Mouse (Mus musculus) bone marrow macrophage, adult 2 months (primary cell): ENCODE data around the gene Gm6657. TPM values are rescaled to one million over a fixed set of nuclear protein-coding genes. Genes with fewer than 3 reads are reported as not detected.
A peak's percentile ranks its signal among the peaks of the same experiment; 100 is the strongest.

Experiments
- H3K27ac ChIP-seq: 2 replicates; pipeline ENCODE4 v1.5.1; 2012; ENCODE audit warnings: low read depth, low read length; ENCODE audit not compliant: insufficient read depth
- H3K4me1 ChIP-seq: 2 replicates; pipeline ENCODE4 v1.6.1; 2012; ENCODE audit warnings: low read length; ENCODE audit not compliant: control insufficient read depth, insufficient read depth
- H3K4me3 ChIP-seq: 2 replicates; pipeline ENCODE4 v1.5.1; 2012; ENCODE audit warnings: mild to moderate bottlenecking, low read length, moderate library complexity; ENCODE audit not compliant: insufficient read depth
- CTCF ChIP-seq: IDR thresholded peaks from 2 replicates; pipeline ENCODE4 v1.5.1; 2012; ENCODE audit warnings: low read depth, mild to moderate bottlenecking, low read length, moderate library complexity
- POLR2A ChIP-seq: IDR thresholded peaks from 2 replicates; pipeline ENCODE4 v1.6.1; 2012; ENCODE audit warnings: mild to moderate bottlenecking, low read depth, low read length, borderline replicate concordance
- polyA plus RNA-seq: library from polyadenylated mRNA; stranded (reverse); fragments of >200 nt; gene quantifications from 2 replicates; pipeline ENCODE4 v1.2.4, GENCODE M21; 2012; ENCODE audit not compliant: missing spikeins, insufficient read depth, insufficient read length

Gm6657 gene
- polyA plus RNA-seq, 1 experiment: not detected

- no peak overlapping the region for H3K27ac ChIP-seq
- H3K4me1 ChIP-seq: peaks cover 4% of the 10 kb centered on the region
- TF ChIP-seq CTCF (no peak), POLR2A (no peak)
These were observed 15.8 kb downstream of the Gm6657 start for GRCm38 (mm10) chr12:78209856-78210255.

GRCm38 (mm10) chr12:78215490-78215889 lies 21.4 kb downstream of the Gm6657 start:
- Histone ChIP-seq H3K4me1 (0 out of 2 replicates have a peak, but pooled peaks cover 2% of the 10 kb centered on the region), H3K4me3 (no peak overlapping the region), H3K27ac (no peak overlapping the region)
- TF ChIP-seq CTCF: no peak
- TF ChIP-seq POLR2A: no peak

More at GRCm38 (mm10) chr12:78209856-78210255, 15.8 kb downstream of the Gm6657 start:
- no peak overlapping the region for H3K4me3 ChIP-seq

GRCm38 (mm10) chr12:78219191-78219825 lies 25.3 kb downstream of the Gm6657 start:
- Histone ChIP-seq H3K4me1 (0 out of 2 replicates have a peak, but pooled peaks cover 2% of the 10 kb centered on the region), H3K4me3 (peak overlapping the region; percentile 14; the same call in 1 of the 2 replicates), H3K27ac (no peak overlapping the region)
- TF ChIP-seq CTCF (no peak), POLR2A (no peak)

GRCm38 (mm10) chr12:78225707-78226518 lies 31.9 kb downstream of the Gm6657 start, which contains the start of gene Gphn:
Gene Gphn, plus strand, starts transcription at chr12:78226379.
- TF ChIP-seq CTCF (no peak), POLR2A (no peak)
- H3K4me3 ChIP-seq: peak within 1 kb of the TSS; percentile 93
- peak within 1 kb of the TSS; percentile 63 for H3K27ac ChIP-seq
- H3K4me1 ChIP-seq: no peaks in the 10 kb centered on the region

GRCm38 (mm10) chr12:78226519-78226875 lies 32.5 kb downstream of the Gm6657 start:
- no peak for TF ChIP-seq CTCF
- TF ChIP-seq POLR2A: no peak
- H3K4me3 ChIP-seq: peak overlapping the region; percentile 93
- H3K4me1 ChIP-seq: no peaks in the 10 kb centered on the region
- peak overlapping the region; percentile 63 for H3K27ac ChIP-seq

DNA sequence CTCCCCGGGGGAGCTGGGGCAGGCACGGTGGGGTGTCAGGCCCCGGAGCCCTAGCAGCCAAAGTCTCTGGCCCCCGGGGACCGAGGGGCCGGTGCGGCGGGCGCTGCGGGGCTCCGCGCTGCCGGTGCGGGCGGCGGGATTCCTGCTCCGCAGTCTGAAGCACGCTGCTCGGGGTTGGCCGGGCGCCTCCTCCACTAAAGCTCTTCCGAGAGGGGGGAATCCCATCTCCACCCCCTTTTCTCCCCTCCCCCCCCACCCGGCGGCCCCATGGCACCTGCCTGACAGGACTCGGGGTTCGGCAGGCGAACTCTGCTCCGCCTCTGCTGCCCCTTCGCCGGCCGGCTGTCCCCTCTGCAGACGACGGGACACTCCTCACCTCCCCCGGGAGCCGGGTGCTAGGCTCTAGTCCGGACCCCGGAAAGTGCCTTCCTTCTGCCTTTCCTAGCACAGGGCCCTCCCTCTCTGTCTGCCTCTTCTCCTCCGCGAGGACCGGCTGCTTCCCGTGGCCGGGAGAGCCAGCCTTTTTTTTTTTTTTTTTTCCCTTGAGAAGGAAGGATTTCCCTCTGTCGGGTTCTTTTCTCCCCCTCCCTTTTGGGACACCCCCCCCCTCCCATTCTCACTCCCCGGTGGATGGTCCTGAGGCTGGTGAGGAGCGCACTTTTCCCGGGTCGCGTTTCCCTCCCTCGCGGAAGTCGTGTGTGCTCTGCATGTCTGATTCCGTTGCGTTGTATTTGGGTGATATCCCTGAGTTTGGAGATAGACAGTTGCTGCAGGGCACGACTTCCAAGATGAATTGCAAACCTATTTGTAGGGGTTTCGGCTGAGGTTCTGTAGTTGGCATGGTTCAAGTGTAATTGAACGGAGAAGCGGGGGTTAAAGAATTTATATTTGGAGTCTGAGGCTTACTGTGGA lies 33.2 kb downstream of the Gm6657 start:
- Histone ChIP-seq H3K4me3 (peak overlapping the region; percentile 93), H3K27ac (peak overlapping the region; percentile 63), H3K4me1 (peaks cover 2% of the 10 kb centered on the region)
- no peak for TF ChIP-seq CTCF
- no peak for TF ChIP-seq POLR2A

DNA sequence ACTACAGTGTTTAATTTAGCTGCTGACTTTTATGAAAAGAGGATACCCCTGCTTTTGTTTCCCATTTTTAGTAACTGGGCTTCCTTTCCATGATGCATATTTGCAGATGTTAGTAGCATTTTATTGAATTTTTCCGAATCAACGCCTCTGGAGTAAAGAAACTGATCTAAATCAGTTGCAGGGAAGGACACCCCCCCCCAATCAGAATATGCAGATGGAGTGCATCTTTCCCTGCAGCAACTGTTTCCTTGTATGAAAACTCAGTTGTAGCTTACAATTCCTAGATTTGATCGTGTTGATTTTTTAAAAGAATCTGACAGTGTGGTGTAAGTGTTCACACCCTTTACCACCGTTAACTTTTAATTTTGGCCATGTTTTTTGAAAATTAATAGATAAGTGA lies 34.1 kb downstream of the Gm6657 start:
- Histone ChIP-seq H3K4me3 (peak overlapping the region; percentile 20; the same call in 1 of the 2 replicates), H3K27ac (no peak overlapping the region), H3K4me1 (peaks cover 2% of the 10 kb centered on the region)
- TF ChIP-seq CTCF: no peak
- TF ChIP-seq POLR2A: no peak

GRCm38 (mm10) chr12:78232560-78232959 lies 38.5 kb downstream of the Gm6657 start:
- no peak overlapping the region for H3K4me3 ChIP-seq
- no peak for TF ChIP-seq CTCF
- TF ChIP-seq POLR2A: no peak
- no peak overlapping the region for H3K27ac ChIP-seq
- H3K4me1 ChIP-seq: peaks cover 2% of the 10 kb centered on the region

DNA sequence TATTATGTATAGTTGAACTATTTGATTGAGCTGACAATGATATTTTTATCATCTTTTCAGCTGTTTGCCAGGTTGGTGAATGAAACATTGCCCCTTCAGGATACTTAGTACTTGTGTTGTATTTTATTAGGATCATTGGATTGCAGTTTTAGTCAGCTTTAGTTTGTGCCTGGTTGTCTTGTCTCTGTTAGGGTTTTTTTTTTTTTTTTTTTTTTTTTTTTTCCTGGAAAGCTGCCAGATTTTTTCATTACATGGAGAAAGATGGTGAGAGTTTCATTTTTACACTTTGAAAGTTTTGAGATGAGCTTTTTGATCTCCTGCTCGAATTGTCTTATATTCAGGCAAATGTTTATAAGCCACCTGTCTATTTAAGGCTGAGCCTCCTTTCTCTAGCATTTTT lies 54.3 kb downstream of the Gm6657 start:
- TF ChIP-seq POLR2A (no peak), CTCF (no peak)
- Histone ChIP-seq H3K27ac (no peak overlapping the region), H3K4me1 (no peaks in the 10 kb centered on the region), H3K4me3 (no peak overlapping the region)

- no peaks in the 10 kb centered on the region for H3K4me1 ChIP-seq
These were observed 55.1 kb downstream of the Gm6657 start for GRCm38 (mm10) chr12:78249151-78249550.

More at GRCm38 (mm10) chr12:78249151-78249550, 55.1 kb downstream of the Gm6657 start:
- TF ChIP-seq POLR2A (no peak), CTCF (no peak)
- Histone ChIP-seq H3K27ac (no peak overlapping the region), H3K4me3 (no peak overlapping the region)

Other genes starting within 250 kb of the Gm6657 start
- 12.0 and 16.0 TPM in 2 replicates for gene Gphn, start 32.1 kb downstream of the Gm6657 start, polyA plus RNA-seq